Mouse (Mus musculus) cerebellum, adult 18-20 months (tissue): ENCODE measurements at regions not wholly inside any gene's neighbourhood (a gene's known extent, or its start where the extent isn't known, plus 50 kb on each side); places are given as distances from the start of the nearest gene placed in this dataset.

Experiments
- DNase-seq, 2 experiments: peaks; one replicate each; pipeline ENCODE4 v3.0.0; 2021

DNA sequence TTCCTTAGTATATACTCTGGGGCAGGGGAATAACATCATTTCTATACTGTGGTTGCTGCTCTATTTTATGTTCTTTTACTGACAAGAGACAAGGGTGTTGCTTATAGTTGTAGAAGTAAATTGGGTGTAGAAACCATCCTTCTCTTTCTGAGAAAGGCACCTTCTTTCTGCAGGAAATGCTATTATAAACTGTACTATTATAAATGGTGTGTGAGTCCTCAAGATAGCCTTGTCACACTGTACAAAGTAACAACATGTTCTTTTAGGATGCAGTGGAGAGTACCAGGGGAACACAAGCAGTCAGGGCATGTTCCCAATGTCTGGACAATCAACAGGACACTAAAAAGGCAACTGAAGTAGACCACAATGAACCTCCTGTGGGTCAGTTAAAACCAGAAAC, 490.2 kb upstream of the Zeb2 start:
- DNase-seq, result no peak

DNA sequence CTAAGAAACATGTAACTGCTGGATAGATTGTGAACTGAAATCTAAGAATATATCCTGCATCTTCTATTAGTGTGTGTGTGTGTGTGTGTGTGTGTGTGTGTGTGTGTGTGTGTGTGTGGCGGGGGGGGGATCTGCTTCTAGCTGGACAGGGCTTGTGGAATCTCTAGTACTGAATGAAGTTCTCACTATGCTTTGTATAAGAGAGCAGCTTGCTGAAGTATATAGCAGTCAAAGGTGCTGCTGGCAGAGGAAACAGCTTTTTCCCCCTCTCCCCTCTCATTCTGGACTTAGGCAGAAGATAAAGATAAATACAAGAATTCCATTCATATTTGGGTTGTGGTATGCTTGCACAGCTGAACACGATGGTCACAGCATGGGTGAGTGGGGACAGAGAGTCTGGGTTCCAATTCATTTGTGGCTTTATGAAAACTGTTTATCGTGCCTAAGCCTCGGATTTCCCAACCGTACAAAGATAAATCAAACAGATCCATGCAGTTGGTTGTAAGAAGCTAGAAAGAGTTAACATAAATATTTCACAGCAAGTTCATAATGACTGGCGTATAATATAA, 484.2 kb upstream of the Zeb2 start:
- DNase-seq, result no peak

DNA sequence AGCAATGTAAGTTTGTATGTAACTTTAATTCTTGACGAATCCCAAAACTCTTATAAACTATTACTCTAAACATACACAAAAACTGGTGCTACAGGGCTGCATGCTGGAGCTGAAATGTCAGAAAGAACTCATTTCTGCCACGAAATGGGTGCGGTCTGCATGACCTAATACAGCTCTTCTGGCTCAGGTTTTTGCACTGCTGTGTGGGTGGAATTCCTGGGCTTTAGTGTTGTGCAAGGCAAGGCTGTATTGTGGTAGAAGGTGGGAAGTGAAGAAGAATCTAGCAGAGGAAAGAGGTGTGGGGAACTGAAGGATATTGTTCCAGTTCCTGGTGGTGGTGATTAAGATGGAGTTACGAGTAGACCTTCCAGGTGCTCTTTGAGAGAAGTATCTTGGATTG, 476.6 kb upstream of the Zeb2 start:
- no peak for DNase-seq

GRCm38 (mm10) chr2:45590980-45591379, 473.8 kb upstream of the Zeb2 start:
- no peak for DNase-seq

GRCm38 (mm10) chr2:45588248-45588647, 471.1 kb upstream of the Zeb2 start:
- DNase-seq, result no peak

- no peak for DNase-seq
Observed at GRCm38 (mm10) chr2:45586588-45587200, 469.5 kb upstream of the Zeb2 start.

DNA sequence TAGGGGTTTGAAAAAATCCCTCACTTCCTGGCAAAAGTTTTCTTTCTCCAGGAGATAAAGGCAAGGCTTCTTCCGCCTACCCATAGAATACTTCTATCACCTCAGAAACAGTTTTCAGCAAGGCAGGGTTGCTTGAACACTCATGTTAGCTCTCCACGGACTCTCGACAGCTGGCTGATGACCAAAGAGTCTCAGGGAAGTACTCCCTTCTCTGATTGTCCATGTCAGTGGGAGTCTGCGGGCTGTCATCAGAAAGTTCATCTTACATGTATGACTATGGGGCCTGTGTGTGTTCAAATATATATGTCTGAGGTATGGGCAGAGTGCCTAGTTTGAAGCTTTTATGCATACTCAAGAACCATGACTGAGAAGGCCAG, 464.3 kb upstream of the Zeb2 start:
- DNase-seq, result no peak

DNA sequence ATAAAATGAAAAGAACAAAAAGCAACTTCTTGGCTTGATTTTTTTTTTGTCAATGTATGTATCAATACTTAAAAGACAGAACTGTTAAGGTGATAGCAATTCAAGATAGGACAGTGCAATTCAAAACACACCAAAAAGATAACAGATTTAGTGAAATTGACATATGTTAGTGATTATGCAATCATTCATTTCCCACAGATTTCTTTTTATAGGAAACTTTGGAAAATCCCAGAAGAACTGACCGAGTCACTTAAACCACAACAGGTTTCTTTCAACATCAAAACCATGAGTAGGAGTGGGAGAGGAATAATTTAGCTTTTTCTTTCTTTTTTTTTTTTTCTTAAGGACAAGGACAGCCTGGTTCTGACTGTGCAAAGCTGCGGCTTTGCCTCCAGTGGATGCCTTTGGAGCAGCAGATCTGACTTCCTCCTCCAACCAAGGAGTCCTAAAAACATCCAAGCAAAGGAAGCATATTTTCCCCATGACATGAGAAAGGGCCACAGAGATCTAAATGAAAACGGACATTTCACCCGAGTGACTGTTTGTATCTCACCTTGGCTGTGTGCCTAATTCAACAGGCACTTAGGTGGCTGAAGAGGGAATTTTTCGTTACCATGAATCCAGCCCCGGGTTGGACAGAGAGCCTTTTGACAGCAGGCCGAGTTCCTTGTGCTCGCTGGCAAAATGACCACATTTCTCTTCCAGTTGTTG, 463.8 kb upstream of the Zeb2 start:
- DNase-seq, result no peak

DNA sequence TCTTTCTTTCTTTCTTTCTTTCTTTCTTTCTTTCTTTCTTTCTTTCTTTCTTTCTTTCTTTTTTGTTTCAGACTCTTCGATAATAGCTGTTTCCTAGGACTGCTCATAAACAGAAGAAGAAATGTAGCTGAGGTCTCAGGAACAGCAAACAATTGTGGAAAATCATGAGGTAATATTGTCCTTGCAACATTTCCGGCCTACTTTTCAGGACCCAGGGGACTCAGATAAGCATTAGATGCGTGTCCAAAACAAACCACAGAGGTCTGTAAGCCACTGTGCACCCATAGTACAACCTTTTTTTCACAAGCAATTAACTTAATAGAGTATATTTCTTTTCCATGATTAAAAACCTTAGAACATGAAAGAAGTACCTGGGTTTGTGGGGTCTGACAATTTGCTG, 455.7 kb upstream of the Zeb2 start:
- no peak for DNase-seq

DNA sequence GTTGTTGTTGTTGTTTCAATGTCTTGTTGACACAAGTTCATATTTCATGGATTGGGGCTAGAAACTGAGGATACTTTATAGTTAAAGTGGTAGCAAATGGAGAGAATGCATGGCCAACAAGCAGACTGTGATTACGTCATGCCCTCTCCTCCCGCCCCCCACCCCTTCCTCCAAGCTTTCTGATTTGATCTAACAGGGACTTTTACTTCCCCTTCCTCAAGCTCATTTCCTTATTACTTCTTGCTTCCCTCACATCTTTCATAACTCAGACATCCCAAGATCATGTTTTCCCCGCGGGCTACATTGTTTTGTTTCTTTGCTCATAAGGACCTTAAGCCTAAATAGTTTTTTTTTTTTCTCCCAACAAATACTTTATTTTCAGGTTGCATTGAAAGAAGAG, 437.5 kb upstream of the Zeb2 start:
- no peak for DNase-seq

GRCm38 (mm10) chr2:45541394-45541793, 424.2 kb upstream of the Zeb2 start:
- DNase-seq, result no peak

DNA sequence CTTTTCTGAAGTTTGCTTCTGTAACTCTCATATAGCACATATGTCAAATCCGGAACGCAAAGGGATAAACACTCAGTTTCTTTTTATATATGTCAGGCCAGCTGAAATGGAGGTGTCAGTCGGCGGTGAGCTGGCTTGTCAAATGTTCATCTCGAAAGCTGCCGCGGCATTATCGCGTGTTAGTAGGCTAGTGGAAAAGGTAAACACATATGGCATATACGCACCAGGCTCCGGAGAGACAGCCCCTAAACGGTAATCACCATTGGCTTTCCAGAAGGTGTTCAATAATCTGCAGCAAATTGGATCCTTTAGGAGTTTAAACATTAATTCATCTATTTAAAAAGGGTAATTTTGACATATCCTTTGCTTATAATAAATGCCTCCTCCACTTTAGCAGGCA, 421.8 kb upstream of the Zeb2 start:
- DNase-seq, result no peak

DNA sequence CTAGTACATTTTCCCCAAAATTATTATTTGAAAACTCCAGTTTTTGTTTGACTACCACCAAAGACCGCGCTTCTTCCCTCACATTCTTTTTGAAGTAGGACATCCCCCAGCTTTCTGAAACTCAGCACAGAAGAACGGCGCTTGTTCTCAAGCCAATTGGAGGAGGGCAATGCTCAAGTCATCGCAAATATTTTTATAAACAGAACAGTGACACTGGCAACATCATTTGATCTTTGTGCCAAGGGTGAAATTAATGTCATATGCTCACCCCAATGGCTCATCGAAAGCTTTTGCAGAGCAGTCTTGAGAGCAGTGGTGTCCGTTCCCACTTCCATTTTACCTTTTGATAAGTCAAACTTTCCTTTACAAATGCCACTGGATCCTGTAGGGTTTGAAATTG, 420.5 kb upstream of the Zeb2 start:
- DNase-seq, result no peak

- DNase-seq, result no peak
Observed at GRCm38 (mm10) chr2:45534806-45535205, 417.6 kb upstream of the Zeb2 start.

- DNase-seq, result no peak
Observed at GRCm38 (mm10) chr2:45522310-45522709, 405.1 kb upstream of the Zeb2 start.

DNA sequence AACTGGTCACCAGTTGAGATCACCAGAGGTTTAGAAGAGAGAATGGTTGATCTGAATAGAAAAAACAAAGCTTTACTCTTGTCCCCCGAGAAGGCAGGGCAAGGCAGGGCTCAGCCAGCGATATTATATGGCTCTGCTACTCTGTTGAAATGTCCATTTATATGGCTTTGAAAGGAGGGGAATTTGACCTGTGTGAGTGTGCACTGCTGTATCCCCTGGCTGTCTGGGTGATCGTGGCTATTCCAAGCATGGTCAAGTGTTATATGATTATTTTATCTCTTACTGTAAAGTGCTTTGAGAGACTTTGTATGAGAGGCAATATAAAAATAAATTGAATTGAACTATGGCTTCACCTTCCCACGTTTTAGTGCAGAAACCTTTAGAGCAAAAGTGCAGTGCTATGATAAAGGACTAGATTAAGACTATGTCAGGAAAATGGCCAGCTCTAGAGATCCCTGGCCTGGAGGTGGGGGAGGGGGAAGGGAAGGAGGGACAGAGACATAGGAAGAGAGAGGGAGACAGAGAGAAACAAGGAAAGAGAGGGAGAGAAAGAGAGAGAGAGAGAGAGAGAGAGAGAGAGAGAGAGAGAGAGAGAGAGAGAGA, 402.5 kb upstream of the Zeb2 start:
- DNase-seq, result no peak

GRCm38 (mm10) chr2:45514290-45515180, 397.3 kb upstream of the Zeb2 start:
- DNase-seq, result no peak

- no peak for DNase-seq
Observed at GRCm38 (mm10) chr2:45512852-45513251, 395.7 kb upstream of the Zeb2 start.

DNA sequence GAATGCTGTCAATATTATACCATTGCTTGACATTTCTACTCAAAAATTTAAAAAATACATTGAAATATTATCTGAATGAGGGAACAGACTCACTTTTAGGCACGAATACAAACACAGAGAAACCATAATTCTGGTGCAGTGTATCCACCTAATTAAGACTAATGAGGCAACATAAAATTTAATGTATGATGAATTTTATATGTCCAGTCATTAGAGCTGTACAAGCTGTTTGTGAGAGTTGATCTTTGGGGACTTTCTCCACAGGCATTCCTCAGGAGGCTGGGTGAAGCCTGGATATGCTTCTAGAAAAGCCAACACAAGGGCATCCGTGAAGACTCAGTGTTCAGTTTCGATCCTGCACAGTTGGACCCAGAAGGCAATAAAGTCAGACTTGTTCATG, 394.6 kb upstream of the Zeb2 start:
- DNase-seq, result no peak

GRCm38 (mm10) chr2:45504468-45504867, 387.3 kb upstream of the Zeb2 start:
- no peak for DNase-seq

DNA sequence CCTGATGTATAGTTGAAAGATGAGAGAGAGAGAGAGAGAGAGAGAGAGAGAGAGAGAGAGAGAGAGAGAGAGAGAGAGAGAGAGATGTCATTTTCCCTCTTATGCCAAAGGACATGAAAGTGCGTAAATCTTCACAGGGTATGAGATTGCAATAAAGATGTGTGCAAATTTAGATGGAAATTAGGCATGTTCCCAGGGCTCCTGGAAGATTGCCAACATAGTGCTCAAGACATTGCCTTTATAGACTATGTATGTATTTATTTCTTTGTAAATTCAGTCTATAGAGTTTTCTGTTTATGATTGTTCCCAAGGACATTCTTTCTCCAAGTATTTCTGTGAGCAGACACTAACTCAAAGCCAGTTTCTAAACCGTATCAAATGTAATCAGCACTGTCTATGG, 376.5 kb upstream of the Zeb2 start:
- no peak for DNase-seq

- DNase-seq, result no peak
Observed at GRCm38 (mm10) chr2:45486530-45486929, 369.3 kb upstream of the Zeb2 start.

GRCm38 (mm10) chr2:45485477-45485876, 368.3 kb upstream of the Zeb2 start:
- DNase-seq, result no peak
